Mouse (Mus musculus): ENCODE results near the gene Mpi. TPM values are rescaled to one million over a fixed set of nuclear protein-coding genes. Genes with fewer than 3 reads are reported as not detected.

Mpi gene
- polyA plus RNA-seq, 1 experiment from 2014 or later: 55.1 TPM

- Histone ChIP-seq H3K9ac (ENCODE audit: low read length) (no peak overlapping the region), H3K4me1 (replicated peaks; ENCODE audit: control insufficient read depth, insufficient read depth, low read length) (no peaks in the 10 kb centered on the region; the same call in 1 of the 2 replicates), H3K27ac (ENCODE audit: low read depth, low read length) (no peak overlapping the region), H3K9me3 (ENCODE audit: control insufficient read depth, low read length) (no peaks in the 10 kb centered on the region), H3K27me3 (ENCODE audit: control insufficient read depth, insufficient read depth, low read length) (no peaks in the 10 kb centered on the region), H3K4me2 (ENCODE audit: low read depth, low read length, severe bottlenecking) (no peak overlapping the region), H3K36me3 (ENCODE audit: control insufficient read depth, insufficient read depth, low read length) (no peaks in the 10 kb centered on the region; the same call in 1 of the 2 replicates), H3K4me3 (ENCODE audit: low read depth, low read length) (no peak overlapping the region)
- WGBS: 60% methylated on average over 12 of the region's 12 CpGs
- ATAC-seq (replicated peaks; ENCODE audit: low FRiP score): no peak
- no peak for DNase-seq (ENCODE audit: low spot score)
These were observed 41.1 kb upstream of the Mpi start for GRCm38 (mm10) chr9:57593454-57594173.

DNA sequence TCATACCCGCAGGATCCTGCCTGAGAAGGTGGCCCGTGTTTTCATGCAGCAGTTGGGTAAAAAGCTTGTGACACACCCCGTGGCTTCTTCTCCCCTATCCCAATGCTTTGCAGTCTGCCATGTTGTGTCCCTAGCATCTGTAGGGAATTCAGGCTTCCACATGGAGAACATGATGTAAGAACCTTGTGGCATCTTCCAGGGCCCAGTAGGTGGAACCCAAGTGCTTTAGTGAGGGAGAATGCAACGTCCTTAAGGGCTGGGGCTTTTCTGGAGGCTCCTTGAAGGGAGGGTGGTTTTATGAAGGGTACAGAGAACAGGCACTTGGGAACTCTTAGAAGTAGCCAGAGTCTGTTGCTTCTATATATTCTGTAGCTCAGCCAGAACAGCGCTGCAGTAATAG is 38.2 kb upstream of the Mpi start:
- WGBS: 32% methylated on average over 5 of the region's 5 CpGs
- Histone ChIP-seq H3K9ac (ENCODE audit: low read length) (no peak overlapping the region), H3K36me3 (ENCODE audit: control insufficient read depth, insufficient read depth, low read length) (no peaks in the 10 kb centered on the region; the same call in 1 of the 2 replicates), H3K27me3 (ENCODE audit: control insufficient read depth, insufficient read depth, low read length) (no peaks in the 10 kb centered on the region), H3K4me2 (ENCODE audit: low read depth, low read length, severe bottlenecking) (no peak overlapping the region; the same call in 1 of the 2 replicates), H3K27ac (ENCODE audit: low read depth, low read length) (no peak overlapping the region), H3K9me3 (ENCODE audit: control insufficient read depth, low read length) (no peaks in the 10 kb centered on the region), H3K4me3 (ENCODE audit: low read depth, low read length) (no peak overlapping the region), H3K4me1 (replicated peaks; ENCODE audit: control insufficient read depth, insufficient read depth, low read length) (no peaks in the 10 kb centered on the region; the same call in 1 of the 2 replicates)
- ATAC-seq (replicated peaks; ENCODE audit: low FRiP score) (no peak), DNase-seq (ENCODE audit: low spot score) (no peak)

GRCm38 (mm10) chr9:57589224-57590126 is 36.9 kb upstream of the Mpi start, which contains the start of gene Ulk3:
TSS of gene Ulk3 (plus strand) at chr9:57589452.
- H3K9me3 ChIP-seq (ENCODE audit: control insufficient read depth, low read length): no peaks in the 10 kb centered on the region
- WGBS: under 1% methylated on average over 58 of the region's 58 CpGs
- H3K9ac ChIP-seq (ENCODE audit: low read length): peak within 1 kb of the TSS; percentile 79
- 0 out of 2 replicates have a peak within 1 kb of the TSS, but pooled peaks have one; percentile 37 for H3K27ac ChIP-seq (ENCODE audit: low read depth, low read length)
- ATAC-seq (replicated peaks; ENCODE audit: low FRiP score) (peak; percentile 89), DNase-seq (ENCODE audit: low spot score) (peak; percentile 88)
- no peaks in the 10 kb centered on the region; the same call in 1 of the 2 replicates for H3K4me1 ChIP-seq (replicated peaks; ENCODE audit: control insufficient read depth, insufficient read depth, low read length)
- H3K27me3 ChIP-seq (ENCODE audit: control insufficient read depth, insufficient read depth, low read length): no peaks in the 10 kb centered on the region
- no peaks in the 10 kb centered on the region; the same call in 1 of the 2 replicates for H3K36me3 ChIP-seq (ENCODE audit: control insufficient read depth, insufficient read depth, low read length)
- peak within 1 kb of the TSS; percentile 73 for H3K4me3 ChIP-seq (ENCODE audit: low read depth, low read length)
- peak within 1 kb of the TSS; percentile 97 for H3K4me2 ChIP-seq (ENCODE audit: low read depth, low read length, severe bottlenecking)

DNA sequence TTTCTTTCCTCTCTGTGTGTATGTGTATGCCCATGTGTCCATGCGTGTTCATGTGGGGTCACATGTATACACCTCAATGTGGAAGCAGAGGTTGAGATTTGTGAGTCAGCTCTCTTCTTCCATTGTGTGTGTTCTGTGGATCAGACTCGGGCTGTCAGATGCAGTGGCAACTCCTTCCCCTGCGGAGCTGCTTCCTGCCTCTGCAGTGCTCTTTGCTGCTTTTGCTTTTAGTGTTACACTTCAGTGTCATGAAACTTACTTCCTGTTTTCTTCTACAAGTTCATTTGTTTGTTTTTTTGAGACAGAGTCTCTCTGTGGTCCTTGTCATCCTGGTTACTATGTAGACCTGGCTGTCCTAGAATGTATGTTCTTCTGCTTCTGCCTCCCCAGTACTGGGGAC is 32.4 kb upstream of the Mpi start:
- DNase-seq (ENCODE audit: low spot score): no peak
- Histone ChIP-seq H3K9me3 (ENCODE audit: control insufficient read depth, low read length) (no peaks in the 10 kb centered on the region), H3K27ac (ENCODE audit: low read depth, low read length) (no peak overlapping the region), H3K4me3 (ENCODE audit: low read depth, low read length) (no peak overlapping the region), H3K36me3 (ENCODE audit: control insufficient read depth, insufficient read depth, low read length) (peaks cover 12% of the 10 kb centered on the region), H3K27me3 (ENCODE audit: control insufficient read depth, insufficient read depth, low read length) (no peaks in the 10 kb centered on the region), H3K4me2 (ENCODE audit: low read depth, low read length, severe bottlenecking) (no peak overlapping the region), H3K9ac (ENCODE audit: low read length) (no peak overlapping the region), H3K4me1 (replicated peaks; ENCODE audit: control insufficient read depth, insufficient read depth, low read length) (no peaks in the 10 kb centered on the region)
- ATAC-seq (replicated peaks; ENCODE audit: low FRiP score): no peak
- 81% methylated on average over 3 of the region's 3 CpGs for WGBS

DNA sequence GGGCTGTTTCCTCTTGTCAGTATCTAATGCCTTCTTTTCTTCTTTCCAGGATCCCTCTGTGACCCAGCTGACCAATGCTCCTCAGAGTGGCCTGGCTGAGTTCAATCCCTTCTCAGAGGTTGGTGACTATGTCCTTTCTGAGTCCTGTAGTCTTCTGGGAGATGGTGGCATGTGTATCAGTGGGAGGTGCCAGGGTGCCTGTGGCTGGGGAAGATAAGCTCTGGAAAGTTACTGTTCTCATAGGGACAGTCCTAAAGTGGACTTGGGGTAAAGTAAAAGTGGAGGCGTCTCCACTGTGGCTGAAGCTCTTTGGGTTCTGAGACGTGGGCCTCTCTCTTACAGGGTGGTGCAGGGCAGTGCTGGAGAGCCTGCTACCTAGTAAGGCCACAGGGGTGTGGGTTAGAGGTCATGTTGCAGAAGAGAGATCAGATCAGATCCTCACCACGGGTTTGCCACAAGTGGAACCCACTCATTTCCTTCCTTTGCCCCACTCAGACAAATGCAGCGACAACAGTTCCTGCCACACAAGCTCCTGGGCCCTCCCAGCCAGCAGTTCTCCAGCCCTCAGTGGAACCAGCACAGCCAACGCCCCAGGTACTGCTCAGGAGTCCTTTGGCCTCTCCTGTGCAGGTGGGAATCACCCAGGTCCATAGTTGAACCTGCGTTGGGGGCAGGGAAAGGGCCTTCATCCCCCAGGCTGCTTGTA is 24.7 kb upstream of the Mpi start:
- Histone ChIP-seq H3K27ac (ENCODE audit: low read depth, low read length) (no peak overlapping the region), H3K9me3 (ENCODE audit: control insufficient read depth, low read length) (no peaks in the 10 kb centered on the region), H3K4me1 (replicated peaks; ENCODE audit: control insufficient read depth, insufficient read depth, low read length) (no peaks in the 10 kb centered on the region), H3K36me3 (ENCODE audit: control insufficient read depth, insufficient read depth, low read length) (peaks cover 3% of the 10 kb centered on the region), H3K4me3 (ENCODE audit: low read depth, low read length) (no peak overlapping the region), H3K4me2 (ENCODE audit: low read depth, low read length, severe bottlenecking) (no peak overlapping the region), H3K27me3 (ENCODE audit: control insufficient read depth, insufficient read depth, low read length) (no peaks in the 10 kb centered on the region), H3K9ac (ENCODE audit: low read length) (no peak overlapping the region)
- 85% methylated on average over 6 of the region's 6 CpGs for WGBS
- no peak for DNase-seq (ENCODE audit: low spot score)
- no peak for ATAC-seq (replicated peaks; ENCODE audit: low FRiP score)

- Histone ChIP-seq H3K9me3 (ENCODE audit: control insufficient read depth, low read length) (no peaks in the 10 kb centered on the region), H3K4me1 (replicated peaks; ENCODE audit: control insufficient read depth, insufficient read depth, low read length) (no peaks in the 10 kb centered on the region), H3K27me3 (ENCODE audit: control insufficient read depth, insufficient read depth, low read length) (no peaks in the 10 kb centered on the region), H3K27ac (ENCODE audit: low read depth, low read length) (no peak overlapping the region), H3K4me3 (ENCODE audit: low read depth, low read length) (no peak overlapping the region), H3K9ac (ENCODE audit: low read length) (no peak overlapping the region), H3K36me3 (ENCODE audit: control insufficient read depth, insufficient read depth, low read length) (no peaks in the 10 kb centered on the region; the same call in 1 of the 2 replicates), H3K4me2 (ENCODE audit: low read depth, low read length, severe bottlenecking) (no peak overlapping the region)
- WGBS: 88% methylated on average over 3 of the region's 3 CpGs
- ATAC-seq (replicated peaks; ENCODE audit: low FRiP score) (no peak), DNase-seq (ENCODE audit: low spot score) (no peak)
These were observed 23.0 kb upstream of the Mpi start for GRCm38 (mm10) chr9:57575577-57575976.

- H3K27me3 ChIP-seq (ENCODE audit: control insufficient read depth, insufficient read depth, low read length): no peaks in the 10 kb centered on the region
- no peak overlapping the region for H3K9ac ChIP-seq (ENCODE audit: low read length)
- no peaks in the 10 kb centered on the region for H3K9me3 ChIP-seq (ENCODE audit: control insufficient read depth, low read length)
- H3K4me2 ChIP-seq (ENCODE audit: low read depth, low read length, severe bottlenecking): no peak overlapping the region
- no peaks in the 10 kb centered on the region; the same call in none of the 2 replicates for H3K36me3 ChIP-seq (ENCODE audit: control insufficient read depth, insufficient read depth, low read length)
- H3K4me1 ChIP-seq (replicated peaks; ENCODE audit: control insufficient read depth, insufficient read depth, low read length): no peaks in the 10 kb centered on the region
- no peak for ATAC-seq (replicated peaks; ENCODE audit: low FRiP score)
- H3K4me3 ChIP-seq (ENCODE audit: low read depth, low read length): no peak overlapping the region
- H3K27ac ChIP-seq (ENCODE audit: low read depth, low read length): no peak overlapping the region
- DNase-seq (ENCODE audit: low spot score): no peak
These were observed 21.8 kb upstream of the Mpi start for GRCm38 (mm10) chr9:57574397-57574796.

DNA sequence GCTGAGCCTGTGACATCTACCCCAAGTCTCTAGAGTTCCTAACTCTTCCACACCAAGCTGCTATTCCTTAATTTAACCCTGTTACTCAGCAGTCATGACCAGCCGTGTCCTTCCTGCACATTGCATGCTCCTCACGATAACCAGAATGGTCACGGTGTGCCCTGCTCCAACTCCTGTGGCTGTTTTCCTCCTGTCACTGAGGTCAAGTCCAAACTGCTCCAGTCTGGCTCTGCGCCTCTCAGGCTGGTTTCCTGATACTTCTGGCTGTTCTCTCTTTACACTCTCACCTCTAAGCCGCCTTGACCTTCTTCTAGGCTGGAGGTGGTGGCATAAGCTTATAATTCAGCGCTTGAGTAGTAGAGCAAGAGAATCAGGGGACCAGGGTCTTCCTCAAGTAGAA is 15.9 kb upstream of the Mpi start:
- WGBS: 93% methylated on average over 6 of the region's 6 CpGs
- Histone ChIP-seq H3K4me3 (ENCODE audit: low read depth, low read length) (no peak overlapping the region), H3K27me3 (ENCODE audit: control insufficient read depth, insufficient read depth, low read length) (no peaks in the 10 kb centered on the region), H3K4me1 (replicated peaks; ENCODE audit: control insufficient read depth, insufficient read depth, low read length) (no peaks in the 10 kb centered on the region), H3K9me3 (ENCODE audit: control insufficient read depth, low read length) (no peaks in the 10 kb centered on the region), H3K4me2 (ENCODE audit: low read depth, low read length, severe bottlenecking) (no peak overlapping the region), H3K9ac (ENCODE audit: low read length) (no peak overlapping the region), H3K27ac (ENCODE audit: low read depth, low read length) (no peak overlapping the region), H3K36me3 (ENCODE audit: control insufficient read depth, insufficient read depth, low read length) (no peaks in the 10 kb centered on the region; the same call in 1 of the 2 replicates)
- DNase-seq (ENCODE audit: low spot score) (no peak), ATAC-seq (replicated peaks; ENCODE audit: low FRiP score) (no peak)
